Mouse (Mus musculus) kidney, adult 2 months (tissue): ENCODE results near the gene Diaph3.

Experiments
- CTCF ChIP-seq: fragments of 200-500 bp; conservative IDR thresholded peaks from 2 replicates; pipeline ENCODE4 v1.5.1; 2011; ENCODE audit warnings: low read depth, mild to moderate bottlenecking, control low read depth, low read length, moderate library complexity, mixed read lengths; ENCODE audit not compliant: insufficient read depth, insufficient read length
- POLR2A ChIP-seq: fragments of 200-500 bp; IDR thresholded peaks from one replicate; pipeline ENCODE4 v1.6.1; 2011; ENCODE audit warnings: low read depth, low read length, control low read depth

DNA sequence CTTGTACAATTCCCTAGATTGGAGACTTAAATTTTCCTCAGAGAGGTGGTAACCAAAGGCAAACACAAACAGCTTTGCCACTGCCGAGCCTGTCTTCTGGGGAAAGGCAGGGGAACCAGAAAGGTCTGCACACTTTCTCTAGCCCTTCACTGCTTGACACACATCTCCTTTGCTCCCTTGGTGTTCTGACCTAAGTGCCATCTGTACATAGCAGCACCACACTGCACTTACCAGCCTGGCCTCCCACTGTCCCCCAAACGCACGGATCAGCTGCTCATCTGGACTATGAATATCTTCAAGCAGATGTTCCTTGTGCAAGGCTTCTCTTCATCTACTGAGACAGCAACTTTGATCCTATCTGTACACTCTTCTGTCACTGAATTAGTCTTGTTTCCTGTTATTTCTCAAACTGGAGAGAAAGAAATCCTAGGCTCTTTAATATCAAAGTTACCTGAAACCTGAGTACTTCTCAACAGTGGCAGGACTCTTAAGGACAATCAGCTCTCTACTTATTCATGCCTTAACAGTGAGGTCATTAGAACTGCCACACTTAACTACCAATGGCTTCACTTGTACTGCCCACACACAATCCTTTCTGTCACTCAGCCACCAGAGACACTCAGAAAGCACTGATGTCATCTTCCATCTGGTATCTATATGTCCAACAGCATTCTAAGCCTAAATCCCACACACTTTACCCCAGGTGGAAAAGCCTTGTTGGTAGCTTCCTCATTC lies 251.8 kb downstream of the Diaph3 start:
- TF ChIP-seq POLR2A (no peak), CTCF (no peak)
